Mouse (Mus musculus): ENCODE results near the gene Plod2. TPM values are rescaled to one million over a fixed set of nuclear protein-coding genes. Genes with fewer than 3 reads are reported as not detected.

Gene Plod2
- polyA plus RNA-seq, 1 experiment = 19.4 TPM

DNA sequence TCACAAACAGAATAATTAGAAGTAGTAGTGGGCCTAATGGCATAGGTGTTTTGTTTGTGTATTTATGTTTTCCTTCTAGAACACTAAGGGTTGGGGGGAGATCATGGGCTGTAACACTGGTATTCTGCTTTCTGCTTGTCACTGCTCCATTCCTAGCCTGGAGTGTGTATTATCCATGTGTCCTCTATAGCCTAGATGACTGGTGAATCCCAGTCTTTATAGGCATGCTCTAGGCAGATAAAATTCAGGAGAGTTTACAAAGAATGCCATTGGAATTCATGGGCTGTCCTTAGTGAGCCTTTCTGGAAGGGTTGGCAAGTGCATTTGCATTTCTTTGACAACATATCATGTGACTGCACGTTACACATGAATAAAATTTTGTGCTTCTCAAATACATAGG lies 44.0 kb downstream of the Plod2 start:
- TF ChIP-seq CTCF (IDR thresholded peaks at IDR 0.05; ENCODE audit: borderline replicate concordance, extremely low read depth, insufficient read depth, insufficient read length) (no peak), POLR2A (IDR thresholded peaks at IDR 0.05; ENCODE audit: borderline replicate concordance, extremely low read depth, insufficient read depth, insufficient read length, poor library complexity, severe bottlenecking) (no peak)

GRCm38 (mm10) chr9:92587391-92587790 lies 45.4 kb downstream of the Plod2 start:
- TF ChIP-seq CTCF (IDR thresholded peaks at IDR 0.05; ENCODE audit: borderline replicate concordance, extremely low read depth, insufficient read depth, insufficient read length) (no peak), POLR2A (IDR thresholded peaks at IDR 0.05; ENCODE audit: borderline replicate concordance, extremely low read depth, insufficient read depth, insufficient read length, poor library complexity, severe bottlenecking) (no peak)

More for the DNA sequence above, 44.0 kb downstream of the Plod2 start:
- peak; percentile 29 for DNase-seq (ENCODE audit: low read depth)

DNA sequence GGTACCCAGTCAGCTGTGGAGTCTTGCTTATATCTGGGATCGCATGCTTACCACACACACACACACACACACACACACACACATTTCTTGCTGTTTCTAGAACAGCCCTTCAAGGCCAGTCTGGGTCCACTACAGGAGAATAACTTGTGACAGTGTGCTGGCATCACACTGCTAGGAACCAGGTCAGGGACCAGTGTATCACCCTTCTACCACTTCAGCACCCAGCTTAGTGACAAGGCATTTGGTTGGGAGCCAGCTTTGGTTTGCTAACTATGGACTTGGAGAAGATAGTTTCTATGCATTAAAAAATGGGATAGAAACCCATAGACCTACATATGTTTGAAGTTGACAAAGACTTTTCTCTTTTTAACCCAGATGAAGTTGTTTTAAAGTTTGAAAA lies 46.2 kb downstream of the Plod2 start:
- TF ChIP-seq CTCF (IDR thresholded peaks at IDR 0.05; ENCODE audit: borderline replicate concordance, extremely low read depth, insufficient read depth, insufficient read length) (no peak), POLR2A (IDR thresholded peaks at IDR 0.05; ENCODE audit: borderline replicate concordance, extremely low read depth, insufficient read depth, insufficient read length, poor library complexity, severe bottlenecking) (no peak)

More at GRCm38 (mm10) chr9:92587391-92587790, 45.4 kb downstream of the Plod2 start:
- no peak for DNase-seq (ENCODE audit: low read depth)

DNA sequence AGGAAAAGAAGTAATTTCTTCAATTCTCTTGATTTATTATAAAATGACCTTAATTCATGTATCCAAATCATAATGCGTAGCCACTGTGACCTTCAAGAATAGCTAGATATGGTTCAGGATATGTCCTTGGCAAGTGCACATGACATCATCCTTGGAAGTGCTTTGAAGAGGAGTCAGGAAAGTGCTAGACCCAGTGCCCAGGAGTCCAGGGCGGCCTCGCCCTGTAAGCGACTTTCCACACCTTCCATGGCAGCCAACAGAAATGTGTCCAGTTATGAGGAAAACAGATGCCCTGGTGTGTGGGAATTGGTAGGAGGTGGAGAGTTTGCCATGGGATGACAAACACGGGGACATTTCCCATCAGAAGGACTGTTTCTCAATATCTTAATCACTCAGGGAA lies 47.0 kb downstream of the Plod2 start:
- no peak for TF ChIP-seq POLR2A (IDR thresholded peaks at IDR 0.05; ENCODE audit: borderline replicate concordance, extremely low read depth, insufficient read depth, insufficient read length, poor library complexity, severe bottlenecking)
- TF ChIP-seq CTCF (IDR thresholded peaks at IDR 0.05; ENCODE audit: borderline replicate concordance, extremely low read depth, insufficient read depth, insufficient read length) = no peak
- DNase-seq (ENCODE audit: low read depth) = no peak

More for the DNA sequence above, 46.2 kb downstream of the Plod2 start:
- DNase-seq (ENCODE audit: low read depth) = no peak

DNA sequence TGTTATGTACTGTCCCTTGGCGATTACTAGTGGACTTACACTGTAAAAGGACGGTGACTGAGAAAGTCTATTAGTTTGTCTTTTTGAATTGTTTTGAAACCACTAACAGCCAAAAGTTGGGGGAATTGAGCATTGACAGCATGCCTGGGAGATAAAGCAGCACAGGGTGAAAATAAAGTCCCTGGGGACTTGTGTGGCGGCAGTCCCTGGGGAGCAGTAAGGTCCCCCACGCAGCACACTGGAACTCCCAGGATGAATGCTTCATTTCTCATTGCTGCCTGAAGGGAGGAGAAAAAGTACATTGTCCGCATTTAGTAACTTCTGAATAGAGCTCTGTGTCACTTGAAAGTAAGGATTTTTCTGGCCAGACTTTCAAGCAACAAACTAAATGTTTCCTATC lies 49.5 kb downstream of the Plod2 start:
- TF ChIP-seq POLR2A (IDR thresholded peaks at IDR 0.05; ENCODE audit: borderline replicate concordance, extremely low read depth, insufficient read depth, insufficient read length, poor library complexity, severe bottlenecking) (no peak), CTCF (IDR thresholded peaks at IDR 0.05; ENCODE audit: borderline replicate concordance, extremely low read depth, insufficient read depth, insufficient read length) (no peak)
- peak; percentile 27 for DNase-seq (ENCODE audit: low read depth)

- DNase-seq (ENCODE audit: low read depth) = no peak
- TF ChIP-seq CTCF (IDR thresholded peaks at IDR 0.05; ENCODE audit: borderline replicate concordance, extremely low read depth, insufficient read depth, insufficient read length) (no peak), POLR2A (IDR thresholded peaks at IDR 0.05; ENCODE audit: borderline replicate concordance, extremely low read depth, insufficient read depth, insufficient read length, poor library complexity, severe bottlenecking) (no peak)
Measured at GRCm38 (mm10) chr9:92592757-92593156, 50.7 kb downstream of the Plod2 start.

DNA sequence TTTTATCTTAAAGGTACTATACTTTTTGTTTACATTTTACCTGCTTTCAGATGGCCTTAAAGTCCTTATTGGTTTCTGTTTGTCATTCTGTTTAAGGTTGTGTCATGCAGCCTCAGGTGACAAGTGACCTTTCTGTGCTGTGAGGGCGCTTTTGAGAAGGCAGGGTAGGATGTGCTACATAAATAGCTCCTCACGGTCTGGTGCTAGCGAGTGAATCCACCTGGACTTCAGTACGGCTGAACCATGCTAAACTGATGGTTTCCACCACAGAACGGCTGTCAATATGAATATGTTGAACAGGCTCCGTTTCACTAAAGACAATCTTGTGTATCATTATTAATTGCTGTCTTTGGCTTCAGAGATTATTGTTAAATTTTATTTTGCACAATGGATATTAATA lies 52.5 kb downstream of the Plod2 start:
- TF ChIP-seq POLR2A (IDR thresholded peaks at IDR 0.05; ENCODE audit: borderline replicate concordance, extremely low read depth, insufficient read depth, insufficient read length, poor library complexity, severe bottlenecking) (no peak), CTCF (IDR thresholded peaks at IDR 0.05; ENCODE audit: borderline replicate concordance, extremely low read depth, insufficient read depth, insufficient read length) (no peak)
- no peak for DNase-seq (ENCODE audit: low read depth)

- no peak for DNase-seq (ENCODE audit: low read depth)
- TF ChIP-seq POLR2A (IDR thresholded peaks at IDR 0.05; ENCODE audit: borderline replicate concordance, extremely low read depth, insufficient read depth, insufficient read length, poor library complexity, severe bottlenecking) (no peak), CTCF (IDR thresholded peaks at IDR 0.05; ENCODE audit: borderline replicate concordance, extremely low read depth, insufficient read depth, insufficient read length) (no peak)
Measured at GRCm38 (mm10) chr9:92595296-92595695, 53.3 kb downstream of the Plod2 start.

- TF ChIP-seq POLR2A (IDR thresholded peaks at IDR 0.05; ENCODE audit: borderline replicate concordance, extremely low read depth, insufficient read depth, insufficient read length, poor library complexity, severe bottlenecking) = no peak
- TF ChIP-seq CTCF (IDR thresholded peaks at IDR 0.05; ENCODE audit: borderline replicate concordance, extremely low read depth, insufficient read depth, insufficient read length) = no peak
- no peak for DNase-seq (ENCODE audit: low read depth)
Measured at GRCm38 (mm10) chr9:92596916-92597547, 55.0 kb downstream of the Plod2 start.

GRCm38 (mm10) chr9:92597776-92598175 lies 55.8 kb downstream of the Plod2 start:
- DNase-seq (ENCODE audit: low read depth) = no peak
- no peak for TF ChIP-seq CTCF (IDR thresholded peaks at IDR 0.05; ENCODE audit: borderline replicate concordance, extremely low read depth, insufficient read depth, insufficient read length)
- no peak for TF ChIP-seq POLR2A (IDR thresholded peaks at IDR 0.05; ENCODE audit: borderline replicate concordance, extremely low read depth, insufficient read depth, insufficient read length, poor library complexity, severe bottlenecking)

GRCm38 (mm10) chr9:92599940-92600538 lies 58.0 kb downstream of the Plod2 start:
- TF ChIP-seq POLR2A (IDR thresholded peaks at IDR 0.05; ENCODE audit: borderline replicate concordance, extremely low read depth, insufficient read depth, insufficient read length, poor library complexity, severe bottlenecking) (no peak), CTCF (IDR thresholded peaks at IDR 0.05; ENCODE audit: borderline replicate concordance, extremely low read depth, insufficient read depth, insufficient read length) (no peak)
- no peak for DNase-seq (ENCODE audit: low read depth)

DNA sequence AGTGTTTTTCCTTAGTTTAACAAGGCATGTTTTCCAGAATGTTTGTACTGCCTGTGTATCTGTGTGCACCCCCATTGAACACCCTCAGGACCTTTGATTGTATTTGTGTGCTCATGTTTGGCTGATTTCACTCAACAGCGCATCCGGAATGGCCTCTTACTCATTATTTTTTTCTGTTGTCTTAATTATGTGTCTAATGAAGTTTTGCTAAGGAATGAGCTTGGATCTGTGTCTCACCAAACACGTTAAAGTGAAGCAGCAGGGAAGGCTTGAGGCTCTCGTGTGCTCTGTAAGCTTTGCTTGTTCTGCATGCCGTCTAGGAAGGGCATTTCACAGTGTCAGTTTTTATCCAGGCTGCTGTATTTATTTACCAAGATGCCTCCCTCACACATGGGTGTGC lies 59.5 kb downstream of the Plod2 start:
- no peak for DNase-seq (ENCODE audit: low read depth)
- TF ChIP-seq CTCF (IDR thresholded peaks at IDR 0.05; ENCODE audit: borderline replicate concordance, extremely low read depth, insufficient read depth, insufficient read length) = no peak
- TF ChIP-seq POLR2A (IDR thresholded peaks at IDR 0.05; ENCODE audit: borderline replicate concordance, extremely low read depth, insufficient read depth, insufficient read length, poor library complexity, severe bottlenecking) = no peak

Data from brain, embryonic 14.5 days (tissue).